Mouse (Mus musculus) embryonic fibroblast, embryonic 13.5 days (primary cell): ENCODE results near the gene Lipa.

Source experiments
- CTCF ChIP-seq: IDR thresholded peaks from 2 replicates; pipeline ENCODE4 v1.5.1; 2011; ENCODE audit warnings: mild to moderate bottlenecking, control low read depth, low read length, moderate library complexity, borderline replicate concordance; ENCODE audit not compliant: insufficient read depth
- POLR2A ChIP-seq: IDR thresholded peaks from 2 replicates; pipeline ENCODE4 v1.6.1; 2011; ENCODE audit warnings: low read depth, mild to moderate bottlenecking, control low read depth, low read length, moderate library complexity

GRCm38 (mm10) chr19:34573650-34574049, 46.4 kb upstream of the Lipa start:
- TF ChIP-seq POLR2A (no peak), CTCF (no peak)
